Mouse (Mus musculus): ENCODE results near the gene Mesp2.

DNA sequence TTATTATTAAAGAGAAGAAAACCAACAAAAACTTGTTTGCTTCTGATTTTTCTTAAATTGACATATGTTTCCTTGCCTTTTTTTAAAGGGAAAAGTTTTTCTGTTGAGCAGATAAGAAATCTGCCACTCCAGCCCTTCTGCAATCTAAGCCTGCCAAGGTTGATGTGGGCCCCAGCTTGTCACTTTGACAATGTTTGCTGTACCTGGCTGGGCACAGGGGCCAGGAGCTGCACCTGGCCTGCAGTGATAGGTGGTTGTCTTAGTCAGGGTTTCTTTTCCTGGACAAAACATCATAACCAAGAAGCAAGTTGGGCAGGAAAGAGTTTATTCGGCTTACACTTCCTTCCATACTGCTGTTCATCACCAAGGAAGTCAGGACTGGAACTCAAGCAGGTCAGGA, 2.9 kb downstream of the Mesp2 start:
- no peak for TF ChIP-seq CTCF (conservative IDR thresholded peaks at IDR 0.05; ENCODE audit: low read length)
- TF ChIP-seq NANOG (IDR thresholded peaks at IDR 0.05; ENCODE audit: borderline replicate concordance, low read length), result no peak
- no peak for TF ChIP-seq POU5F1 (IDR thresholded peaks at IDR 0.05; ENCODE audit: borderline replicate concordance, low read length)

Data from E14TG2a.4 (cell line).